Mouse (Mus musculus) liver, postnatal 0 days (tissue): ENCODE measurements around the gene Sel1l.

Experiments used
- CTCF ChIP-seq: sonication (generic); IDR thresholded peaks from 2 replicates; pipeline ENCODE4 v1.5.1; 2016; ENCODE audit warnings: antibody characterized with exemption, low read depth
- EP300 ChIP-seq: IDR thresholded peaks from 2 replicates; pipeline ENCODE4 v1.6.1; 2016; ENCODE audit warnings: antibody characterized with exemption, low read depth, mild to moderate bottlenecking

DNA sequence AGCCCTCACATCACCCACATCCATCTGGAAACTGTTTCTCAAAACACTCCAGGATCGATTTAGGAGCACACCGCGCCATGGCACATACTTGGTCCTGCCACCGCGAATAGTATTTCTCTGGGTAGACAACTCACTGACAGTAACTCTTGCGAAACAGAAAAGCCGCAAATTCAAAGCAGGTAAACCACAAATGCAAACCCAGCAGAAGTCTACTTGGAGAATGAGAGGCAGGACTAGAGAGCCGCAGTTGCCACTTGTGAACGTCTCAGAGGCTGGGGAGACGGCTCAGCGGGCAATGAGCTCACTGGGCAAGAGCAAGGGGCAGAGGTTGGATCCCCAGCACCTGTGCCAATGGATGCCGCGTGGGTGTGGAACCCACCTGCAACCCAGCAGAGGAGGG lies 83.5 kb downstream of the Sel1l start:
- no peak for TF ChIP-seq CTCF
- no peak for TF ChIP-seq EP300
